Mouse (Mus musculus) ES-E14 (cell line): ENCODE measurements at regions not wholly inside any gene's neighbourhood (a gene's known extent, or its start where the extent isn't known, plus 50 kb on each side); places are given as distances from the start of the nearest gene placed in this dataset.
"Not testable (repeated sequence)": the region's sequence is repeated elsewhere in the genome, so short reads cannot be mapped to it uniquely, and the experiment has no call there.

Source experiments
- DNase-seq: peaks from one replicate; pipeline ENCODE4 v3.0.0-alpha.2; 2013; ENCODE audit warnings: low read depth, low spot score
- H3K27ac ChIP-seq: 2 replicates; pipeline ENCODE4 v1.5.1; 2012; ENCODE audit warnings: low read depth, mild to moderate bottlenecking, low read length, moderate library complexity, mixed read lengths; ENCODE audit not compliant: poor library complexity, insufficient read depth, severe bottlenecking
- H3K36me3 ChIP-seq: 2 replicates; pipeline ENCODE4 v1.6.1; 2012; ENCODE audit warnings: mild to moderate bottlenecking, low read length, moderate library complexity, mixed read lengths; ENCODE audit not compliant: control insufficient read depth, poor library complexity, insufficient read depth, severe bottlenecking
- H3K4me1 ChIP-seq, 2 experiments: fragments of 150-350 bp in 1 of 2; sonication (generic) in 1 of 2; 2 replicates each; pipeline ENCODE4 v1.6.1; 2012; ENCODE audit warnings: low read length in 2 of 2, mild to moderate bottlenecking in 1 of 2, mixed read lengths in 1 of 2; ENCODE audit not compliant: control insufficient read depth in 2 of 2, insufficient read depth in 2 of 2, poor library complexity in 1 of 2
- H3K4me3 ChIP-seq, 2 experiments: fragments of 150-350 bp in 1 of 2; sonication (generic) in 1 of 2; 2 replicates each; pipeline ENCODE4 v1.5.1; 2012; ENCODE audit warnings: low read length in 2 of 2, low read depth in 1 of 2, mild to moderate bottlenecking in 1 of 2, mixed read lengths in 1 of 2; ENCODE audit not compliant: insufficient read depth in 1 of 2, poor library complexity in 1 of 2, severe bottlenecking in 1 of 2
- H3K9ac ChIP-seq: 2 replicates; pipeline ENCODE4 v1.6.1; 2012; ENCODE audit warnings: low read depth, mild to moderate bottlenecking, low read length, mixed read lengths; ENCODE audit not compliant: poor library complexity, insufficient read depth, severe bottlenecking
- H3K9me3 ChIP-seq: fragments of 150-350 bp; sonication (generic); 2 replicates; pipeline ENCODE4 v1.6.1; 2012; ENCODE audit warnings: low read depth, mild to moderate bottlenecking, low read length; ENCODE audit not compliant: control insufficient read depth, insufficient read depth
- CHD2 ChIP-seq: IDR thresholded peaks from 2 replicates; pipeline ENCODE4 v1.6.1; 2014; ENCODE audit warnings: mild to moderate bottlenecking, low read depth, low read length, inconsistent platforms
- HCFC1 ChIP-seq: IDR thresholded peaks from 2 replicates; pipeline ENCODE4 v1.6.1; 2012; ENCODE audit warnings: low read length, inconsistent platforms, borderline replicate concordance; ENCODE audit not compliant: insufficient read depth
- MAFK ChIP-seq: IDR thresholded peaks from 2 replicates; pipeline ENCODE4 v1.6.1; 2014; ENCODE audit warnings: mild to moderate bottlenecking, low read depth, low read length, inconsistent platforms; ENCODE audit not compliant: insufficient read depth
- ZC3H11A ChIP-seq: IDR thresholded peaks from 2 replicates; pipeline ENCODE4 v1.6.1; 2012; ENCODE audit warnings: low read depth, mild to moderate bottlenecking, inconsistent platforms, low read length, borderline replicate concordance
- ZNF384 ChIP-seq: IDR thresholded peaks from 2 replicates; pipeline ENCODE4 v1.6.1; 2012; ENCODE audit warnings: low read depth, low read length, inconsistent platforms
- in situ Hi-C, 2 experiments: fragments of 600-800 bp; cut with MboI; formaldehyde crosslinking; loops; one replicate each; pipeline ENCODE4 v1.15.1; 2025; ENCODE audit warnings: low sequenced_read_pairs in 2 of 2, inconsistent platforms in 1 of 2; ENCODE audit not compliant: unreplicated experiment in 2 of 2

- Histone ChIP-seq H3K4me3 (no peak overlapping the region), H3K9ac (no peak overlapping the region), H3K4me1 (no peaks in the 10 kb centered on the region), H3K36me3 (no peaks in the 10 kb centered on the region), H3K27ac (no peak overlapping the region), H3K9me3 (no peaks in the 10 kb centered on the region)
- in situ Hi-C loops: no loop called here
- DNase-seq: no peak
- TF ChIP-seq ZNF384: no peak
- TF ChIP-seq MAFK: no peak
- TF ChIP-seq HCFC1: no peak
- TF ChIP-seq CHD2: no peak
- no peak for TF ChIP-seq ZC3H11A
Measured at GRCm38 (mm10) chr10:120284785-120285184, 57.9 kb downstream of the Llph start.

- DNase-seq: no peak
- Histone ChIP-seq H3K27ac (no peak overlapping the region), H3K36me3 (no peaks in the 10 kb centered on the region), H3K4me1 (no peaks in the 10 kb centered on the region), H3K9ac (no peak overlapping the region), H3K4me3 (no peak overlapping the region), H3K9me3 (no peaks in the 10 kb centered on the region)
- TF ChIP-seq HCFC1 (no peak), ZNF384 (no peak), CHD2 (no peak), ZC3H11A (no peak), MAFK (no peak)
- in situ Hi-C loops: no loop called here
Measured at GRCm38 (mm10) chr10:120291912-120292311, 65.0 kb downstream of the Llph start.

- TF ChIP-seq ZNF384: peak; percentile 61; the same call in 1 of the 2 replicates
- H3K27ac ChIP-seq, DNase-seq, H3K36me3 ChIP-seq, H3K9ac ChIP-seq, in situ Hi-C loops, H3K9me3 ChIP-seq, H3K4me3 ChIP-seq, H3K4me1 ChIP-seq: not testable (repeated sequence)
Measured at GRCm38 (mm10) chr10:120293381-120293780, 66.5 kb downstream of the Llph start.

GRCm38 (mm10) chr10:120294487-120294886 lies 67.6 kb downstream of the Llph start:
- Histone ChIP-seq H3K27ac (no peak overlapping the region), H3K4me1 (no peaks in the 10 kb centered on the region), H3K9me3 (no peaks in the 10 kb centered on the region), H3K9ac (no peak overlapping the region), H3K36me3 (no peaks in the 10 kb centered on the region), H3K4me3 (no peak overlapping the region)
- TF ChIP-seq MAFK (no peak), CHD2 (no peak), ZNF384 (no peak), ZC3H11A (no peak), HCFC1 (no peak)
- no peak for DNase-seq
- in situ Hi-C loops: no loop called here

GRCm38 (mm10) chr10:120297311-120297710 lies 70.4 kb downstream of the Llph start:
- in situ Hi-C loops: no loop called here
- Histone ChIP-seq H3K27ac (no peak overlapping the region), H3K9ac (no peak overlapping the region), H3K4me1 (no peaks in the 10 kb centered on the region), H3K36me3 (no peaks in the 10 kb centered on the region), H3K9me3 (no peaks in the 10 kb centered on the region), H3K4me3 (no peak overlapping the region)
- no peak for TF ChIP-seq CHD2
- TF ChIP-seq MAFK: no peak
- no peak for TF ChIP-seq ZNF384
- TF ChIP-seq ZC3H11A: no peak
- TF ChIP-seq HCFC1: no peak
- DNase-seq: no peak
